Mouse (Mus musculus): ENCODE data around the gene Endog. TPM values are rescaled to one million over a fixed set of nuclear protein-coding genes. Genes with fewer than 3 reads are reported as not detected.
"Not testable (repeated sequence)": the region's sequence is repeated elsewhere in the genome, so short reads cannot be mapped to it uniquely, and the experiment has no call there.

Gene Endog
- total and polyA plus RNA-seq, 3 experiments = 1.1 to 36.0 (median 7.8) TPM

DNA sequence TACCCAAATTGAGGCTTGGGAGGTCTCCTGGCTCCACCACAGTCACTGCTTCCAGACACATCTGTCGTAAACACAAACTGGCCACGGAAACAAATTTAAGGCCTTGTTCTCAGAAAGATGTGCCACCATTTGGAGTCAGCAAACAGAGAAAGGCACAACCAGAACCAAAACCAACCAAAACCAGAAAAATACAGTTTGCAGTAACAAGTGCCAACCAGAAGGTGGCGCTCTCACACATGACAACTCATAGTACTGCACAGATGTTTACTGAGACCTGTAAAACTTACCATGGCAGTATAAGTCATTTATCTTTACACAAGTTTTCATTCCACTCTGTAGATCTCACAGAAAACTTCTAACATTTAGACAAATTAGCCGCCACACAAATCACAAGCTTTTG lies 4.6 kb upstream of the Endog start:
- H3K9me3 ChIP-seq (replicated peaks) = peaks cover 30% of the 10 kb centered on the region
- TF ChIP-seq TAL1 (conservative IDR thresholded peaks at IDR 0.05; ENCODE audit: low read depth, low read length) (no peak), POLR2AphosphoS5 (IDR thresholded peaks at IDR 0.05; ENCODE audit: insufficient replicate concordance, low read depth, low read length) (no peak), GATA2 (IDR thresholded peaks at IDR 0.05; ENCODE audit: borderline replicate concordance, low read depth, low read length) (no peak), CTCF (IDR thresholded peaks at IDR 0.05; ENCODE audit: low read depth, low read length) (no peak), GATA1 (IDR thresholded peaks at IDR 0.05; ENCODE audit: borderline replicate concordance, low read length) (no peak)
- no peak overlapping the region for H3K4me3 ChIP-seq (ENCODE audit: low read depth, low read length)
- peaks cover 11% of the 10 kb centered on the region for H3K27me3 ChIP-seq (ENCODE audit: insufficient read depth, low read length)
- DNase-seq (ENCODE audit: low spot score) (no peak), ATAC-seq (ENCODE audit: extremely low read depth, insufficient number of reproducible peaks, low FRiP score, poor library complexity, severe bottlenecking) (no peak)
- peaks cover under 1% of the 10 kb centered on the region for H3K36me3 ChIP-seq (replicated peaks)
- peaks cover 7% of the 10 kb centered on the region for H3K4me1 ChIP-seq (ENCODE audit: insufficient read depth, low read depth, low read length)

GRCm38 (mm10) chr2:30171997-30172382 lies 697 bp downstream of the Endog start:
- TF ChIP-seq CTCF (IDR thresholded peaks at IDR 0.05; ENCODE audit: low read depth, low read length) (no peak), TAL1 (conservative IDR thresholded peaks at IDR 0.05; ENCODE audit: low read depth, low read length) (no peak), GATA2 (IDR thresholded peaks at IDR 0.05; ENCODE audit: borderline replicate concordance, low read depth, low read length) (no peak), GATA1 (IDR thresholded peaks at IDR 0.05; ENCODE audit: borderline replicate concordance, low read length) (no peak), POLR2AphosphoS5 (IDR thresholded peaks at IDR 0.05; ENCODE audit: insufficient replicate concordance, low read depth, low read length) (no peak)
- H3K36me3 ChIP-seq (replicated peaks) = peaks cover 53% of the 10 kb centered on the region
- H3K4me1 ChIP-seq (ENCODE audit: insufficient read depth, low read depth, low read length) = peaks cover 56% of the 10 kb centered on the region
- no peaks in the 10 kb centered on the region for H3K27me3 ChIP-seq (ENCODE audit: insufficient read depth, low read length)
- ATAC-seq (ENCODE audit: extremely low read depth, insufficient number of reproducible peaks, low FRiP score, poor library complexity, severe bottlenecking) = no peak
- peaks cover 21% of the 10 kb centered on the region for H3K9me3 ChIP-seq (replicated peaks)
- peak; percentile 51 for DNase-seq (ENCODE audit: low spot score)
- H3K4me3 ChIP-seq (ENCODE audit: low read depth, low read length) = peak overlapping the region; percentile 80

- H3K27me3 ChIP-seq (ENCODE audit: insufficient read depth, low read length) = no peaks in the 10 kb centered on the region
- peaks cover 7% of the 10 kb centered on the region for H3K9me3 ChIP-seq (replicated peaks)
- no peak overlapping the region for H3K4me3 ChIP-seq (ENCODE audit: low read depth, low read length)
- ATAC-seq (ENCODE audit: extremely low read depth, insufficient number of reproducible peaks, low FRiP score, poor library complexity, severe bottlenecking) (no peak), DNase-seq (ENCODE audit: low spot score) (no peak)
- H3K4me1 ChIP-seq (ENCODE audit: insufficient read depth, low read depth, low read length) = peaks cover 72% of the 10 kb centered on the region
- no peak for TF ChIP-seq CTCF (IDR thresholded peaks at IDR 0.05; ENCODE audit: low read depth, low read length)
- no peak for TF ChIP-seq POLR2AphosphoS5 (IDR thresholded peaks at IDR 0.05; ENCODE audit: insufficient replicate concordance, low read depth, low read length)
- TF ChIP-seq GATA2 (IDR thresholded peaks at IDR 0.05; ENCODE audit: borderline replicate concordance, low read depth, low read length) = no peak
- no peak for TF ChIP-seq GATA1 (IDR thresholded peaks at IDR 0.05; ENCODE audit: borderline replicate concordance, low read length)
- H3K36me3 ChIP-seq (replicated peaks) = peaks cover 58% of the 10 kb centered on the region
Observed at GRCm38 (mm10) chr2:30173541-30174240, 2.4 kb downstream of the Endog start.

DNA sequence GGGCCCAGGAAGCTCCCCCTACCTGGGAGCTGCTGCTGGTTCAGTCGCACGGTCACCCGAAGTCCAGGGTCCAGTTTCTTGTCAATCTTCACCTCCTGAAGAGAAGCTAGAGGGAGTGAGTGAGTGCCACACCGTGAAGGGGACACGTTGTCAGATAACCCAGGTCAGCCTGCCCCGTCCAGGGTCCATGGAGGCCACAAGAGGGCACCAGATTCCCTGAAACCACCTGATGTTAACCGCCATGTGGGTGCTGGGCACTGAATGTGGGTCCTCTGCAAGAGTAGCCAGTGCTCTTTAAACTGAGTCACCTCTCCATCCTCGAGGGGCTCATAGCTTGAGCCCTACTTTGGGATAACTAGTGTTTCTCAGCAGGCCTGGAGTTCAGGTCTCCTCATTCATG lies 4.6 kb downstream of the Endog start:
- Histone ChIP-seq H3K9me3 (replicated peaks) (peaks cover 7% of the 10 kb centered on the region), H3K4me1 (ENCODE audit: insufficient read depth, low read depth, low read length) (peaks cover 72% of the 10 kb centered on the region), H3K4me3 (ENCODE audit: low read depth, low read length) (no peak overlapping the region; the same call in 1 of the 2 replicates), H3K36me3 (replicated peaks) (peaks cover 58% of the 10 kb centered on the region), H3K27me3 (ENCODE audit: insufficient read depth, low read length) (peaks cover 2% of the 10 kb centered on the region; the same call in 1 of the 2 replicates)
- TF ChIP-seq GATA2 (IDR thresholded peaks at IDR 0.05; ENCODE audit: borderline replicate concordance, low read depth, low read length) (no peak), POLR2AphosphoS5 (IDR thresholded peaks at IDR 0.05; ENCODE audit: insufficient replicate concordance, low read depth, low read length) (no peak), CTCF (IDR thresholded peaks at IDR 0.05; ENCODE audit: low read depth, low read length) (no peak), GATA1 (IDR thresholded peaks at IDR 0.05; ENCODE audit: borderline replicate concordance, low read length) (no peak), TAL1 (conservative IDR thresholded peaks at IDR 0.05; ENCODE audit: low read depth, low read length) (no peak)
- no peak for ATAC-seq (ENCODE audit: extremely low read depth, insufficient number of reproducible peaks, low FRiP score, poor library complexity, severe bottlenecking)
- DNase-seq (ENCODE audit: low spot score) = no peak

DNA sequence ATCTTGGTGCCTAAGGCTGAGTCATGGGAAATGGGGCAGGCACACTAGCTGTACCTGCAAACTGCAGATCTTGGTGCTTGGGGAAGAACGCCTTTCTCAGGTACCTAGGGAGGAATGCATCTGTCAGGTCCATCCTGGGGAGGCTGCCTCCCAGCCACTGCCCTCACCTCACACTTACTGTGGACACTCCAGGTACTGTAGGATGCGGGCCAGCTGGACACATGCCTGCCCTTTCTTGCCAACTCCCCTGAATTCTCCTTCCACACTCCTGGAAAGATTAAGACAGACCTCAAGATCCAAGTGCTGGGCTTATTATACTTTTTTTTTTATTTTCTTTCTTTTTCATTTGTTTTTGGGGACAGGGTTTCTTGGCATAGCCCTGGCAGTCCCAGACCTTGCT lies 5.3 kb downstream of the Endog start:
- peaks cover 7% of the 10 kb centered on the region for H3K9me3 ChIP-seq (replicated peaks)
- DNase-seq (ENCODE audit: low spot score) (no peak), ATAC-seq (ENCODE audit: extremely low read depth, insufficient number of reproducible peaks, low FRiP score, poor library complexity, severe bottlenecking) (no peak)
- H3K36me3 ChIP-seq (replicated peaks) = peaks cover 58% of the 10 kb centered on the region
- peaks cover 2% of the 10 kb centered on the region; the same call in 1 of the 2 replicates for H3K27me3 ChIP-seq (ENCODE audit: insufficient read depth, low read length)
- TF ChIP-seq GATA1 (IDR thresholded peaks at IDR 0.05; ENCODE audit: borderline replicate concordance, low read length) (no peak), POLR2AphosphoS5 (IDR thresholded peaks at IDR 0.05; ENCODE audit: insufficient replicate concordance, low read depth, low read length) (no peak), GATA2 (IDR thresholded peaks at IDR 0.05; ENCODE audit: borderline replicate concordance, low read depth, low read length) (no peak), TAL1 (conservative IDR thresholded peaks at IDR 0.05; ENCODE audit: low read depth, low read length) (no peak), CTCF (IDR thresholded peaks at IDR 0.05; ENCODE audit: low read depth, low read length) (no peak)
- peak overlapping the region; percentile 82; the same call in 1 of the 2 replicates for H3K4me3 ChIP-seq (ENCODE audit: low read depth, low read length)
- H3K4me1 ChIP-seq (ENCODE audit: insufficient read depth, low read depth, low read length) = peaks cover 66% of the 10 kb centered on the region

DNA sequence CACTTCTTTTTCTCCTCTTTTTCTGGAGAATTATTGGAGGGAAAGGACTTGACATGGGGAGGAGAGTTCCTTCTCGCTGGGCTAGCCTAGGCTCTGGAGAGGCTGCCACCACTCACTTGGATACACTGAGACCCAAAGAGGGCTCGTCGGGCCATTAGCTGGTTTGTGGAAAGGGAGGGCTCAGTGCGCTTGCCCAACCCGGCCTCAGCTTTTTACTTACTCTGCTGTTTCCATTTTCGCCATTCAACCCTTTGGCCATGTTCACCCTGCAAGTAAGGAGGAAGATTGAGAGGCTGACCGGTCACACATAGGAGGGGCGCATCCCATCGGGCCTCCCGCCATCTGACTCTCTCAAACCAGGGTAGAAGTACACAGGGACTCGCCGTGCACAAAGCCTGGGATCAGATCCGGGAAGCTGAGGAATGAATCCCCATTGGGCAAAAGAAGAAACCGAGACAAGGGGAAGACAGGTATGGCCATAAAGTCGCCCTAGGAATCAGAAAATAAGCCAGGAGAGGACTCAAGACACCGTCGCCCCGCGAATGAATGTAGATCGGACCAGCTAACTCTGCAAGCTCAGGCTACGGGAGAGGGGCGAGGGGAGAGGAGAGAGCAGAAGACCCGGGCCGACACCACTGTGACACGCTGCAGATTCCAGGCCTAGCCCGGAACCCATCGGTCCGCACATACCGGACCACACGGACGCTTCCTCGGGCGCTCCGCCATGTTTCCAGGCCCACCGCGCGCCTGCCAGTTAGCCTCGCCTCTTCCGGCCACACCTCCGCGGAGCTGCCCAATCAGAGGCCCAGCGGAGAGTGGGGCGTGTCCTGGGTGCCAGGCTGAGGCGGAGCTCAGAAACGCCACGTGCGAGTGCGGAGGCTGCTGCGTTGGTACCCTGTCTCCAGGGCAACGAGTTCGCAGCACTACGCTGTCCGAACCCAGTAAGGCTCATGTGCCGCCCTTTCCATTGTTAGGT lies 6.7 kb downstream of the Endog start, which contains the start of gene Spout1:
TSS of gene Spout1 (minus strand) at position 760 of the 976 bp plus-strand sequence.
- ATAC-seq (ENCODE audit: extremely low read depth, insufficient number of reproducible peaks, low FRiP score, poor library complexity, severe bottlenecking) (peak; percentile 95), DNase-seq (ENCODE audit: low spot score) (peak; percentile 78)
- H3K9me3 ChIP-seq (replicated peaks) = peaks cover 7% of the 10 kb centered on the region
- peaks cover 2% of the 10 kb centered on the region; the same call in 1 of the 2 replicates for H3K27me3 ChIP-seq (ENCODE audit: insufficient read depth, low read length)
- peaks cover 45% of the 10 kb centered on the region for H3K36me3 ChIP-seq (replicated peaks)
- TF ChIP-seq TAL1 (conservative IDR thresholded peaks at IDR 0.05; ENCODE audit: low read depth, low read length) = no peak
- TF ChIP-seq GATA2 (IDR thresholded peaks at IDR 0.05; ENCODE audit: borderline replicate concordance, low read depth, low read length) = no peak
- TF ChIP-seq POLR2AphosphoS5 (IDR thresholded peaks at IDR 0.05; ENCODE audit: insufficient replicate concordance, low read depth, low read length) = no peak
- TF ChIP-seq GATA1 (IDR thresholded peaks at IDR 0.05; ENCODE audit: borderline replicate concordance, low read length) = no peak
- TF ChIP-seq CTCF (IDR thresholded peaks at IDR 0.05; ENCODE audit: low read depth, low read length) = no peak
- H3K4me1 ChIP-seq (ENCODE audit: insufficient read depth, low read depth, low read length) = peaks cover 52% of the 10 kb centered on the region
- H3K4me3 ChIP-seq (ENCODE audit: low read depth, low read length) = peak within 1 kb of the TSS; percentile 82

DNA sequence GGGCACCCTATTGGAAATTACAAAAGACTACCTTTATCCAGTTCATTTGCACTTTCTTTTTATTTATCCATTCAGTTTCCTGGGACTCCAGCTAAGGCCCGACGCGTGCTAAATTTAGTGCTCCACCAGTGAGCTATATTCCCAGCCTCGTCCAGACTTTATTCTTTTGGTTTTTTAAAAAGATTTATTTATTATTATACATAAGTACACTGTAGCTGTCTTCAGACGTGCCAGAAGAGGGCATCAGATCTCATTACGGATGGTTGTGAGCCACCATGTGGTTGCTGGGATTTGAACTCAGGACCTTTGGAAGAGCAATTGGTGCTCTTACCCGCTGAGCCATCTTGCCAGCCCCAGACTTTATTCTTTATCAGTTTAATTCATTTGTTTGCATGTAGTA lies 7.4 kb downstream of the Endog start:
- ATAC-seq (ENCODE audit: extremely low read depth, insufficient number of reproducible peaks, low FRiP score, poor library complexity, severe bottlenecking); DNase-seq (ENCODE audit: low spot score); H3K9me3 ChIP-seq (replicated peaks): not testable (repeated sequence)

More for the DNA sequence above, 7.4 kb downstream of the Endog start:
- H3K27me3 ChIP-seq (ENCODE audit: insufficient read depth, low read length) = not testable (repeated sequence)
- peaks cover 45% of the 10 kb centered on the region for H3K4me1 ChIP-seq (ENCODE audit: insufficient read depth, low read depth, low read length)
- peaks cover 38% of the 10 kb centered on the region for H3K36me3 ChIP-seq (replicated peaks)
- peak overlapping the region; percentile 82; the same call in 1 of the 2 replicates for H3K4me3 ChIP-seq (ENCODE audit: low read depth, low read length)

Measured in G1E (cell line).